ENCODE assay signal across 9 mouse cellular contexts in the genomic region with DNA sequence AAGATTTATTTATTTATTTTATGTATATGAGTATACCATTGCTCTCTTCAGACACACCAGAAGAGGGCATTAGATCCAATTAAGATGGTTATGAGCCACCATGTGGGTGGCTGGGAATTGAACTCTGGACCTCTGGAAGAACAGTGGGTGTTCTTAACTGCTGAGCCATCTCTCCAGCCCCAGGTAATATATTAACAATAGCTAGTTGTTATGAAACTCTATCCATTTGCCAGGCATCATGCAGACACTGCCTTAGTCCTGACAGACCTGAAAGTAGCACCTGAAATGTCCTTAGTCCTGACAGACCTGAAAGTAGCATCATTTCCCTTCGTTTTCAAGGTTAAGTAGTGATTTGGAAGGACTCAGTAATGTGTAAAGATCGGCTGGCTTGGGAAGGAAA. TPM values are rescaled to one million over a fixed set of nuclear protein-coding genes. Genes with fewer than 3 reads are reported as not detected.
A peak's percentile ranks its signal among the peaks of the same experiment; 100 is the strongest.
DNase-seq lines count a peak whose midpoint lies in the region; ATAC-seq and TF ChIP-seq lines count a peak whose summit lies in the region.
"Had no signal": no experiment of that assay in that cellular context is flagged by ENCODE, and none has a peak within 500 bp of the region (broad histone marks: within the 10 kb centered on the region; RNA-seq: fewer than 3 reads in every experiment).

No protein-coding gene starts in this region.

- peak overlapping the region; percentile 62 for H3K4me2 ChIP-seq in heart, embryonic 14.5 days (ENCODE audit: low read length)
- H3K4me2 ChIP-seq in hindbrain, embryonic 14.5 days (replicated peaks) = peak overlapping the region; percentile 62; the same call in 1 of the 2 replicates
- H3K4me2 ChIP-seq in liver, embryonic 14.5 days (ENCODE audit: low read depth) = peak overlapping the region; percentile 72

- DNase-seq in heart, adult 9 months (ENCODE audit: low spot score in 2 of 2) = no peak
- DNase-seq in hindbrain, embryonic 14.5 days (ENCODE audit: low spot score) = no peak
- no peak for DNase-seq in liver, embryonic 14.5 days (ENCODE audit: low read depth in 3 of 3, low spot score in 3 of 3)
- DNase-seq in layer of hippocampus, postnatal 25 days (ENCODE audit: extremely low spot score in 1 of 2, low spot score in 1 of 2) = no peak
- DNase-seq in adrenal gland, adult 8-10 months = no peak
- DNase-seq: right cerebral cortex, postnatal 25 days had no signal

- H3K27me3 ChIP-seq in heart, embryonic 14.5 days (ENCODE audit: control insufficient read depth, insufficient read depth, low read length) = no peaks in the 10 kb centered on the region
- H3K27me3 ChIP-seq in ES-Bruce4 (ENCODE audit: control insufficient read depth, insufficient read depth, low read length, poor library complexity, severe bottlenecking) = no peaks in the 10 kb centered on the region
- H3K27me3 ChIP-seq in hindbrain, embryonic 14.5 days (ENCODE audit: control insufficient read depth, insufficient read depth, low read length) = no peaks in the 10 kb centered on the region
- H3K27me3 ChIP-seq in liver, embryonic 14.5 days (ENCODE audit: control insufficient read depth, insufficient read depth, low read length) = no peaks in the 10 kb centered on the region

- WGBS in heart, embryonic 14.5 days = 39% methylated on average over 2 of the region's 2 CpGs
- 58% methylated on average over 2 of the region's 2 CpGs for WGBS in hindbrain, embryonic 14.5 days
- whole genome bisulfite sequencing in liver, embryonic 14.5 days (ENCODE audit: insufficient replicate concordance) = 53% methylated on average over 2 of the region's 2 CpGs

- H3K36me3 ChIP-seq in heart, embryonic 14.5 days (ENCODE audit: control insufficient read depth, insufficient read depth, low read length) = peaks cover 34% of the 10 kb centered on the region
- peaks cover 31% of the 10 kb centered on the region for H3K36me3 ChIP-seq in ES-Bruce4 (ENCODE audit: control insufficient read depth, insufficient read depth, low read length, poor library complexity, severe bottlenecking)
- H3K36me3 ChIP-seq in hindbrain, embryonic 14.5 days (replicated peaks; ENCODE audit: control insufficient read depth, insufficient read depth) = peaks cover 6% of the 10 kb centered on the region; the same call in 1 of the 2 replicates
- H3K36me3 ChIP-seq in liver, embryonic 14.5 days (replicated peaks; ENCODE audit: control insufficient read depth, insufficient read depth, low read depth) = peaks cover 16% of the 10 kb centered on the region

- no peak for ATAC-seq in heart, embryonic 14.5 days (ENCODE audit: insufficient number of reproducible peaks, insufficient read depth, low FRiP score, low read depth)
- no peak for ATAC-seq in hindbrain, embryonic 14.5 days (ENCODE audit: low FRiP score)
- no peak for ATAC-seq in liver, embryonic 14.5 days (ENCODE audit: insufficient read depth)
- ATAC-seq in megakaryocyte progenitor cell, adult 5-6 weeks (replicated peaks; ENCODE audit: poor library complexity) = no peak

- TF ChIP-seq EP300 in ES-Bruce4 (IDR thresholded peaks at IDR 0.05; ENCODE audit: insufficient read depth, low read depth, low read length) = no peak
- TF ChIP-seq EP300 in liver, embryonic 14.5 days (IDR thresholded peaks at IDR 0.05; ENCODE audit: low read depth) = no peak

- H3K4me1 ChIP-seq in heart, embryonic 14.5 days (ENCODE audit: control insufficient read depth in 2 of 2, insufficient read depth in 2 of 2, low read length in 2 of 2) = peaks cover 8 to 31% of the 10 kb centered on the region in 2 experiments
- peaks cover 1% of the 10 kb centered on the region for H3K4me1 ChIP-seq in ES-Bruce4 (ENCODE audit: control insufficient read depth, insufficient read depth, low read length)
- H3K4me1 ChIP-seq in hindbrain, embryonic 14.5 days (replicated peaks; ENCODE audit: control insufficient read depth, insufficient read depth, low read length) = peaks cover 24% of the 10 kb centered on the region
- H3K4me1 ChIP-seq in liver, embryonic 14.5 days (replicated peaks; ENCODE audit: control insufficient read depth in 2 of 2, insufficient read depth in 2 of 2, low read length in 1 of 2) = peaks cover 25 to 31% of the 10 kb centered on the region in 2 experiments

- H3K4me3 ChIP-seq in heart, embryonic 14.5 days (ENCODE audit: control insufficient read depth in 1 of 2, insufficient read depth in 1 of 2, low read depth in 1 of 2, low read length in 2 of 2) = no peak overlapping the region
- H3K4me3 ChIP-seq in ES-Bruce4 (ENCODE audit: low read depth, low read length) = no peak overlapping the region
- no peak overlapping the region for H3K4me3 ChIP-seq in hindbrain, embryonic 14.5 days (replicated peaks; ENCODE audit: low read length)
- no peak overlapping the region for H3K4me3 ChIP-seq in liver, embryonic 14.5 days (ENCODE audit: insufficient read depth in 1 of 2, low read depth in 2 of 2, low read length in 2 of 2)

- no peaks in the 10 kb centered on the region for H3K9me3 ChIP-seq in heart, embryonic 14.5 days (ENCODE audit: control insufficient read depth, low read length)
- H3K9me3 ChIP-seq in ES-Bruce4 (replicated peaks; ENCODE audit: control insufficient read depth, insufficient read depth, low read length, poor library complexity, severe bottlenecking) = peaks cover 2% of the 10 kb centered on the region; the same call in 1 of the 2 replicates
- no peaks in the 10 kb centered on the region for H3K9me3 ChIP-seq in hindbrain, embryonic 14.5 days (ENCODE audit: control insufficient read depth, low read length)
- no peaks in the 10 kb centered on the region for H3K9me3 ChIP-seq in liver, embryonic 14.5 days (ENCODE audit: control insufficient read depth, low read length)

- peak overlapping the region; percentile 89; the same call in 1 of the 2 replicates for H3K9ac ChIP-seq in heart, embryonic 14.5 days (ENCODE audit: low read length)
- peak overlapping the region; percentile 61; the same call in 1 of the 2 replicates for H3K9ac ChIP-seq in ES-Bruce4 (ENCODE audit: low read depth, poor library complexity, severe bottlenecking)
- 0 out of 2 replicates have a peak overlapping the region, but pooled peaks have one; percentile 46 for H3K9ac ChIP-seq in hindbrain, embryonic 14.5 days
- no peak overlapping the region for H3K9ac ChIP-seq in liver, embryonic 14.5 days (replicated peaks)

- TF ChIP-seq POLR2A in ES-Bruce4 (IDR thresholded peaks at IDR 0.05; ENCODE audit: insufficient read depth, low read length) = no peak

- peak overlapping the region in 1 of 2 experiments; percentile 87; a peak in 2 of 4 replicates for H3K27ac ChIP-seq in heart, embryonic 14.5 days (replicated peaks in 1 of 2; ENCODE audit: control insufficient read depth in 1 of 2, insufficient read depth in 1 of 2, low read depth in 2 of 2, low read length in 2 of 2)
- peak overlapping the region; percentile 89 for H3K27ac ChIP-seq in ES-Bruce4 (ENCODE audit: insufficient read depth, low read length)
- no peak overlapping the region for H3K27ac ChIP-seq in hindbrain, embryonic 14.5 days
- peak overlapping the region; percentile 0 for H3K27ac ChIP-seq in liver, embryonic 14.5 days

- no peak for TF ChIP-seq CTCF in ES-Bruce4 (IDR thresholded peaks at IDR 0.05; ENCODE audit: low read depth, low read length)
- no peak for TF ChIP-seq CTCF in liver, embryonic 14.5 days (IDR thresholded peaks at IDR 0.05; ENCODE audit: low read depth)

RNA-seq across cellular contexts. Expression of a gene that starts 1.1 kb away (rescaled TPM):
- polyA plus RNA-seq in heart, embryonic 14.5 days (2014; fragmentation: Nextera tagmentation; extraction: Ambion mirVana) = 140 and 146 TPM in 2 replicates
- 118 and 119 TPM in 2 replicates for polyA plus RNA-seq in ES-Bruce4 (2011; ENCODE audit: insufficient read depth, insufficient read length, low read depth, missing spikeins)
- 80.3 and 87.5 TPM in 2 replicates for polyA plus RNA-seq in hindbrain, embryonic 14.5 days (2014; fragmentation: Nextera tagmentation; extraction: Ambion mirVana)
- polyA plus RNA-seq in liver, embryonic 14.5 days (2012; rRNA removed) = 56.1 and 59.6 TPM in 2 replicates
- polyA plus RNA-seq in liver, embryonic 14.5 days (2014; fragmentation: Nextera tagmentation; extraction: Ambion mirVana) = 126 and 134 TPM in 2 replicates
- 63.0 and 63.2 TPM in 2 replicates for total RNA-seq in megakaryocyte progenitor cell, adult 5-6 weeks (2015)
- 43.2 and 44.2 TPM in 2 replicates for total RNA-seq in megakaryocyte progenitor cell, adult 5-6 weeks (2017)
- 10 to 100 TPM; 58.7 to 61.1 TPM for total RNA-seq in layer of hippocampus, postnatal 25 days (2021)
- 100 to 1,000 TPM; 123 to 151 (median 129) TPM for total RNA-seq in adrenal gland, adult 8-10 months (2022)

RNA-seq across cellular contexts. Expression of a gene that starts 8.7 kb away (rescaled TPM):
- polyA plus RNA-seq in heart, embryonic 14.5 days (2014; fragmentation: Nextera tagmentation; extraction: Ambion mirVana) = 40.2 and 40.6 TPM in 2 replicates
- 70.8 and 81.3 TPM in 2 replicates for polyA plus RNA-seq in ES-Bruce4 (2011; ENCODE audit: insufficient read depth, insufficient read length, low read depth, missing spikeins)
- 11.1 and 13.3 TPM in 2 replicates for polyA plus RNA-seq in hindbrain, embryonic 14.5 days (2014; fragmentation: Nextera tagmentation; extraction: Ambion mirVana)
- 13.0 and 14.9 TPM in 2 replicates for polyA plus RNA-seq in liver, embryonic 14.5 days (2012; rRNA removed)
- polyA plus RNA-seq in liver, embryonic 14.5 days (2014; fragmentation: Nextera tagmentation; extraction: Ambion mirVana) = 10.8 and 10.9 TPM in 2 replicates
- total RNA-seq in megakaryocyte progenitor cell, adult 5-6 weeks (2015) = 45.6 and 45.9 TPM in 2 replicates
- total RNA-seq in megakaryocyte progenitor cell, adult 5-6 weeks (2017) = 22.2 and 25.3 TPM in 2 replicates
- 10 to 100 TPM; 28.7 to 33.2 TPM for total RNA-seq in layer of hippocampus, postnatal 25 days (2021)
- total RNA-seq in adrenal gland, adult 8-10 months (2022) = 10 to 100 TPM; 34.8 to 55.8 (median 42.2) TPM

RNA-seq across cellular contexts. Expression of a gene that starts 28.3 kb away (rescaled TPM):
- not detected in 2 replicates for polyA plus RNA-seq in heart, embryonic 14.5 days (2014; fragmentation: Nextera tagmentation; extraction: Ambion mirVana)
- polyA plus RNA-seq in ES-Bruce4 (2011; ENCODE audit: insufficient read depth, insufficient read length, low read depth, missing spikeins) = not detected in 2 replicates
- not detected in 2 replicates for polyA plus RNA-seq in hindbrain, embryonic 14.5 days (2014; fragmentation: Nextera tagmentation; extraction: Ambion mirVana)
- polyA plus RNA-seq in liver, embryonic 14.5 days (2012; rRNA removed) = not detected in 2 replicates
- not detected in 2 replicates for polyA plus RNA-seq in liver, embryonic 14.5 days (2014; fragmentation: Nextera tagmentation; extraction: Ambion mirVana)
- not detected in 2 replicates for total RNA-seq in megakaryocyte progenitor cell, adult 5-6 weeks (2015)
- total RNA-seq in megakaryocyte progenitor cell, adult 5-6 weeks (2017) = not detected in 2 replicates
- not detected for total RNA-seq in layer of hippocampus, postnatal 25 days (2021)
- total RNA-seq in adrenal gland, adult 8-10 months (2022) = not detected

RNA-seq across cellular contexts. Expression of a gene that starts 41.3 kb away (rescaled TPM):
- 17.4 and 20.8 TPM in 2 replicates for polyA plus RNA-seq in heart, embryonic 14.5 days (2014; fragmentation: Nextera tagmentation; extraction: Ambion mirVana)
- 42.9 and 46.5 TPM in 2 replicates for polyA plus RNA-seq in ES-Bruce4 (2011; ENCODE audit: insufficient read depth, insufficient read length, low read depth, missing spikeins)
- polyA plus RNA-seq in hindbrain, embryonic 14.5 days (2014; fragmentation: Nextera tagmentation; extraction: Ambion mirVana) = 31.8 and 37.3 TPM in 2 replicates
- 12.1 and 17.9 TPM in 2 replicates for polyA plus RNA-seq in liver, embryonic 14.5 days (2012; rRNA removed)
- polyA plus RNA-seq in liver, embryonic 14.5 days (2014; fragmentation: Nextera tagmentation; extraction: Ambion mirVana) = 28.0 and 31.6 TPM in 2 replicates
- total RNA-seq in megakaryocyte progenitor cell, adult 5-6 weeks (2015) = 12.3 and 14.2 TPM in 2 replicates
- 11.7 and 21.7 TPM in 2 replicates for total RNA-seq in megakaryocyte progenitor cell, adult 5-6 weeks (2017)
- total RNA-seq in layer of hippocampus, postnatal 25 days (2021) = 10 to 100 TPM; 40.2 to 43.8 TPM
- 10 to 100 TPM; 24.2 to 32.8 (median 26.4) TPM for total RNA-seq in adrenal gland, adult 8-10 months (2022)

RNA-seq across cellular contexts. Expression of a gene that starts 52.3 kb away (rescaled TPM):
- polyA plus RNA-seq in heart, embryonic 14.5 days (2014; fragmentation: Nextera tagmentation; extraction: Ambion mirVana) = 62.5 and 69.3 TPM in 2 replicates
- polyA plus RNA-seq in ES-Bruce4 (2011; ENCODE audit: insufficient read depth, insufficient read length, low read depth, missing spikeins) = 105 and 110 TPM in 2 replicates
- 134 and 140 TPM in 2 replicates for polyA plus RNA-seq in hindbrain, embryonic 14.5 days (2014; fragmentation: Nextera tagmentation; extraction: Ambion mirVana)
- polyA plus RNA-seq in liver, embryonic 14.5 days (2012; rRNA removed) = 34.1 and 35.4 TPM in 2 replicates
- polyA plus RNA-seq in liver, embryonic 14.5 days (2014; fragmentation: Nextera tagmentation; extraction: Ambion mirVana) = 49.1 and 59.1 TPM in 2 replicates
- 42.1 and 45.9 TPM in 2 replicates for total RNA-seq in megakaryocyte progenitor cell, adult 5-6 weeks (2015)
- total RNA-seq in megakaryocyte progenitor cell, adult 5-6 weeks (2017) = 43.3 and 71.6 TPM in 2 replicates
- total RNA-seq in layer of hippocampus, postnatal 25 days (2021) = 10 to 100 TPM; 73.0 to 91.4 TPM
- total RNA-seq in adrenal gland, adult 8-10 months (2022) = 10 to 100 TPM; 39.2 to 61.6 (median 49.4) TPM
